ENCODE assay signal across 8 mouse cellular contexts in the genomic region with DNA sequence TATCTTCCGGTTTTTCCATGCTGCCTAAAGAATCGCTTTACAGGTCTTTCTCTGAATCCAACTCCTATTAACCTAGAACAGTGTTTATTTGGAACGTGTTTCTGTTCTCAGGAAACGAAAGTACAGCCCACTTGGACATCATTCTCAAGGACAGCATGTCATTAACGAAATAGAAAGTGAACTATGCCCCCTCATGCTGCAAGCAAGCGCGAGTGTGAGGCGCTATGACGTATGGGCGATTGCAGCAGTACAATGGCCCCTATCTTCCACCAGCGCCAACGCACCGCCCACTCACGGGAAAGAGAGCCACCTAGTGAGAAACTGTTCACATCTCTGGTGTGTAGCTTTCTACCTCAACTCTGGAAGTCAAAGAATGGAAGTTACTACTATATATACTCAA. TPM values are rescaled to one million over a fixed set of nuclear protein-coding genes. Genes with fewer than 3 reads are reported as not detected.
DNase-seq lines count a peak whose midpoint lies in the region; ATAC-seq and TF ChIP-seq lines count a peak whose summit lies in the region.

No protein-coding gene starts in this region.

- 0 out of 2 replicates have a peak, but pooled peaks cover 4% of the 10 kb centered on the region for H3K36me3 ChIP-seq in ES-Bruce4 (ENCODE audit: control insufficient read depth, insufficient read depth, low read length, poor library complexity, severe bottlenecking)
- no peaks in the 10 kb centered on the region for H3K36me3 ChIP-seq in forebrain, embryonic 13.5 days (ENCODE audit: poor library complexity, severe bottlenecking)
- no peaks in the 10 kb centered on the region for H3K36me3 ChIP-seq in liver, embryonic 15.5 days (replicated peaks)
- H3K36me3 ChIP-seq in neural tube, embryonic 11.5 days (ENCODE audit: control insufficient read depth, insufficient read depth, low read length) = no peaks in the 10 kb centered on the region
- H3K36me3 ChIP-seq in stomach, embryonic 16.5 days (ENCODE audit: control insufficient read depth, insufficient read depth, low read length) = no peaks in the 10 kb centered on the region

- TF ChIP-seq EP300 in ES-Bruce4 (IDR thresholded peaks at IDR 0.05; ENCODE audit: insufficient read depth, low read depth, low read length) = peak; percentile 58; the same call in 1 of the 2 replicates

- WGBS in forebrain, embryonic 13.5 days = under 1% methylated on average over 14 of the region's 14 CpGs
- 3% methylated on average over 14 of the region's 14 CpGs for WGBS in liver, embryonic 15.5 days (ENCODE audit: insufficient replicate concordance)
- 0% methylated on average over 14 of the region's 14 CpGs for WGBS in neural tube, embryonic 11.5 days
- under 1% methylated on average over 14 of the region's 14 CpGs for WGBS in stomach, embryonic 16.5 days

- TF ChIP-seq POLR2A in ES-Bruce4 (IDR thresholded peaks at IDR 0.05; ENCODE audit: insufficient read depth, low read length) = no peak

- peak overlapping the region; percentile 36; the same call in 1 of the 2 replicates for H3K27ac ChIP-seq in ES-Bruce4 (ENCODE audit: insufficient read depth, low read length)
- H3K27ac ChIP-seq in forebrain, embryonic 13.5 days = peak overlapping the region; percentile 62
- H3K27ac ChIP-seq in liver, embryonic 15.5 days (replicated peaks) = peak overlapping the region; percentile 70
- H3K27ac ChIP-seq in neural tube, embryonic 11.5 days (ENCODE audit: low read depth, low read length) = peak overlapping the region; percentile 56; the same call in 1 of the 2 replicates
- peak overlapping the region; percentile 60 for H3K27ac ChIP-seq in stomach, embryonic 16.5 days (ENCODE audit: low read length)

- peak overlapping the region; percentile 95 for H3K4me2 ChIP-seq in forebrain, embryonic 13.5 days
- H3K4me2 ChIP-seq in liver, embryonic 15.5 days = peak overlapping the region; percentile 92
- peak overlapping the region; percentile 65 for H3K4me2 ChIP-seq in neural tube, embryonic 11.5 days (ENCODE audit: low read depth)
- peak overlapping the region; percentile 100 for H3K4me2 ChIP-seq in stomach, embryonic 16.5 days (ENCODE audit: low read depth, low read length)

- intact Hi-C loops in heart, postnatal 10 days (cut with DNase I) = loop anchor here (1.0 to 5.0 kb wide), 3 partner anchors 114 to 382 kb away; no protein-coding TSS in a partner anchor

- ATAC-seq in cerebellum, adult (ENCODE audit: insufficient number of reproducible peaks, low FRiP score, low TSS enrichment) = 0 out of 2 replicates have a peak, but pooled peaks have one; percentile 23
- ATAC-seq in forebrain, embryonic 13.5 days = peak; percentile 39
- peak; percentile 14; the same call in 1 of the 2 replicates for ATAC-seq in liver, embryonic 15.5 days (ENCODE audit: insufficient read depth)
- peak; percentile 27 for ATAC-seq in neural tube, embryonic 11.5 days (ENCODE audit: insufficient read depth, low FRiP score, low TSS enrichment)
- peak; percentile 48; the same call in 1 of the 2 replicates for ATAC-seq in stomach, embryonic 16.5 days (ENCODE audit: insufficient read depth, low FRiP score)

- peaks cover under 1% of the 10 kb centered on the region for H3K4me1 ChIP-seq in ES-Bruce4 (ENCODE audit: control insufficient read depth, insufficient read depth, low read length)
- peaks cover 16% of the 10 kb centered on the region for H3K4me1 ChIP-seq in forebrain, embryonic 13.5 days
- peaks cover 33% of the 10 kb centered on the region for H3K4me1 ChIP-seq in liver, embryonic 15.5 days (replicated peaks)
- H3K4me1 ChIP-seq in neural tube, embryonic 11.5 days (ENCODE audit: control insufficient read depth, insufficient read depth, low read length) = peaks cover 9% of the 10 kb centered on the region; the same call in 1 of the 2 replicates
- H3K4me1 ChIP-seq in stomach, embryonic 16.5 days (ENCODE audit: control insufficient read depth, insufficient read depth, low read length) = peaks cover 6% of the 10 kb centered on the region; the same call in 1 of the 2 replicates

- H3K4me3 ChIP-seq in ES-Bruce4 (ENCODE audit: low read depth, low read length) = no peak overlapping the region; the same call in 1 of the 2 replicates
- H3K4me3 ChIP-seq in forebrain, embryonic 13.5 days = peak overlapping the region; percentile 41
- peak overlapping the region; percentile 96 for H3K4me3 ChIP-seq in liver, embryonic 15.5 days (replicated peaks)
- peak overlapping the region; percentile 31 for H3K4me3 ChIP-seq in neural tube, embryonic 11.5 days (ENCODE audit: low read depth, low read length)
- H3K4me3 ChIP-seq in stomach, embryonic 16.5 days (replicated peaks; ENCODE audit: low read length) = peak overlapping the region; percentile 57

- no peak overlapping the region for H3K9ac ChIP-seq in ES-Bruce4 (ENCODE audit: low read depth, poor library complexity, severe bottlenecking)
- peak overlapping the region; percentile 10; the same call in 1 of the 2 replicates for H3K9ac ChIP-seq in forebrain, embryonic 13.5 days
- H3K9ac ChIP-seq in liver, embryonic 15.5 days = peak overlapping the region; percentile 45
- H3K9ac ChIP-seq in neural tube, embryonic 11.5 days (ENCODE audit: low read length) = no peak overlapping the region
- peak overlapping the region; percentile 57 for H3K9ac ChIP-seq in stomach, embryonic 16.5 days (ENCODE audit: low read length)

- H3K27me3 ChIP-seq in ES-Bruce4 (ENCODE audit: control insufficient read depth, insufficient read depth, low read length, poor library complexity, severe bottlenecking) = no peaks in the 10 kb centered on the region
- H3K27me3 ChIP-seq in forebrain, embryonic 13.5 days = no peaks in the 10 kb centered on the region
- no peaks in the 10 kb centered on the region for H3K27me3 ChIP-seq in liver, embryonic 15.5 days
- H3K27me3 ChIP-seq in neural tube, embryonic 11.5 days (ENCODE audit: control insufficient read depth, insufficient read depth, low read length) = no peaks in the 10 kb centered on the region
- no peaks in the 10 kb centered on the region for H3K27me3 ChIP-seq in stomach, embryonic 16.5 days (ENCODE audit: control insufficient read depth, insufficient read depth, low read length)

- peak; percentile 65 for TF ChIP-seq CTCF in ES-Bruce4 (IDR thresholded peaks at IDR 0.05; ENCODE audit: low read depth, low read length)

- H3K9me3 ChIP-seq in ES-Bruce4 (replicated peaks; ENCODE audit: control insufficient read depth, insufficient read depth, low read length, poor library complexity, severe bottlenecking) = no peaks in the 10 kb centered on the region
- H3K9me3 ChIP-seq in forebrain, embryonic 13.5 days (replicated peaks) = no peaks in the 10 kb centered on the region
- H3K9me3 ChIP-seq in liver, embryonic 15.5 days (replicated peaks) = no peaks in the 10 kb centered on the region
- H3K9me3 ChIP-seq in neural tube, embryonic 11.5 days (ENCODE audit: control insufficient read depth, low read length) = no peaks in the 10 kb centered on the region
- H3K9me3 ChIP-seq in stomach, embryonic 16.5 days (replicated peaks; ENCODE audit: control insufficient read depth, low read length) = no peaks in the 10 kb centered on the region

- peak; percentile 87 to 88 for DNase-seq in heart, postnatal 10 days
- DNase-seq in kidney, postnatal 4 days = peak; percentile 82 to 89
- peak; percentile 84 for DNase-seq in neural tube, embryonic 11.5 days (ENCODE audit: low spot score)

RNA-seq across cellular contexts. Expression of a gene that starts 2.0 kb away (rescaled TPM):
- polyA plus RNA-seq in ES-Bruce4 (2011; ENCODE audit: insufficient read depth, insufficient read length, low read depth, missing spikeins) = 144 and 156 TPM in 2 replicates
- 32.2 and 34.2 TPM in 2 replicates for polyA plus RNA-seq in forebrain, embryonic 13.5 days (2015; fragmentation: Nextera tagmentation; extraction: Ambion mirVana)
- 10 to 100 TPM; 47.5 to 49.8 TPM for total RNA-seq in heart, postnatal 10 days (2021)
- polyA plus RNA-seq in liver, embryonic 15.5 days (2015; fragmentation: Nextera tagmentation; extraction: Ambion mirVana) = 8.8 and 9.0 TPM in 2 replicates
- polyA plus RNA-seq in neural tube, embryonic 11.5 days (2014; fragmentation: Nextera tagmentation; extraction: Ambion mirVana) = 47.2 and 53.9 TPM in 2 replicates
- polyA plus RNA-seq in stomach, embryonic 16.5 days (2015; fragmentation: Nextera tagmentation; extraction: Ambion mirVana) = 21.7 and 23.1 TPM in 2 replicates

RNA-seq across cellular contexts. Expression of a gene that starts 50.3 kb away (rescaled TPM):
- polyA plus RNA-seq in ES-Bruce4 (2011; ENCODE audit: insufficient read depth, insufficient read length, low read depth, missing spikeins) = 31.1 and 35.6 TPM in 2 replicates
- 38.8 and 41.9 TPM in 2 replicates for polyA plus RNA-seq in forebrain, embryonic 13.5 days (2015; fragmentation: Nextera tagmentation; extraction: Ambion mirVana)
- total RNA-seq in heart, postnatal 10 days (2021) = 1 to 10 TPM; 1.0 to 1.2 TPM
- 0.02 and 0.05 TPM in 2 replicates for polyA plus RNA-seq in liver, embryonic 15.5 days (2015; fragmentation: Nextera tagmentation; extraction: Ambion mirVana)
- polyA plus RNA-seq in neural tube, embryonic 11.5 days (2014; fragmentation: Nextera tagmentation; extraction: Ambion mirVana) = 41.3 and 47.7 TPM in 2 replicates
- polyA plus RNA-seq in stomach, embryonic 16.5 days (2015; fragmentation: Nextera tagmentation; extraction: Ambion mirVana) = 2.8 and 3.5 TPM in 2 replicates

Comparison
In these comparisons a context has a peak if more than half of its experiments do, and no peak if none do; other contexts are left out.
1. H3K9ac ChIP-seq: peak in forebrain, embryonic 13.5 days (single experiment), liver, embryonic 15.5 days (single experiment) and stomach, embryonic 16.5 days (single experiment); none in ES-Bruce4 (single experiment) and neural tube, embryonic 11.5 days (single experiment).
2. Peak in every context shown above with its lines, with median percentiles within 50 percentile points of each other: H3K27ac ChIP-seq, ATAC-seq, H3K4me2 ChIP-seq and DNase-seq.